Mouse (Mus musculus): ENCODE results near the gene 1700113H08Rik.
A peak's percentile ranks its signal among the peaks of the same experiment; 100 is the strongest.

1700113H08Rik gene

GRCm38 (mm10) chr10:87084236-87084635 is 26.4 kb downstream of the 1700113H08Rik start:
- no peak for DNase-seq

- no peak for DNase-seq
Measured at GRCm38 (mm10) chr10:87087646-87088045, 29.8 kb downstream of the 1700113H08Rik start.

GRCm38 (mm10) chr10:87094249-87094648 is 36.4 kb downstream of the 1700113H08Rik start:
- DNase-seq: peak; percentile 83

- no peak for DNase-seq
Measured at GRCm38 (mm10) chr10:87098722-87099121, 40.9 kb downstream of the 1700113H08Rik start.

GRCm38 (mm10) chr10:87100668-87101067 is 42.8 kb downstream of the 1700113H08Rik start:
- no peak for DNase-seq

- peak; percentile 81 for DNase-seq
Measured at GRCm38 (mm10) chr10:87101265-87101950, 43.6 kb downstream of the 1700113H08Rik start.

- no peak for DNase-seq
Measured at GRCm38 (mm10) chr10:87101951-87102320, 44.1 kb downstream of the 1700113H08Rik start.

GRCm38 (mm10) chr10:87102455-87102854 is 44.6 kb downstream of the 1700113H08Rik start:
- DNase-seq: peak; percentile 51

- no peak for DNase-seq
Measured at GRCm38 (mm10) chr10:87103286-87103685, 45.4 kb downstream of the 1700113H08Rik start.

- DNase-seq: peak; percentile 47
Measured at GRCm38 (mm10) chr10:87107565-87108297, 49.9 kb downstream of the 1700113H08Rik start.

- no peak for DNase-seq
Measured at GRCm38 (mm10) chr10:87108333-87108732, 50.5 kb downstream of the 1700113H08Rik start.

- no peak for DNase-seq
Measured at GRCm38 (mm10) chr10:87109038-87109771, 51.4 kb downstream of the 1700113H08Rik start.

- no peak for DNase-seq
Measured at GRCm38 (mm10) chr10:87110909-87111308, 53.1 kb downstream of the 1700113H08Rik start.

- no peak for DNase-seq
Measured at GRCm38 (mm10) chr10:87125094-87125493, 67.2 kb downstream of the 1700113H08Rik start.

- DNase-seq: no peak
Measured at GRCm38 (mm10) chr10:87126186-87126824, 68.5 kb downstream of the 1700113H08Rik start.

GRCm38 (mm10) chr10:87151050-87151449 is 93.2 kb downstream of the 1700113H08Rik start:
- no peak for DNase-seq

- peak; percentile 81 for DNase-seq
Measured at GRCm38 (mm10) chr10:87153731-87154505, 96.1 kb downstream of the 1700113H08Rik start.

GRCm38 (mm10) chr10:87159781-87160180 is 101.9 kb downstream of the 1700113H08Rik start:
- no peak for DNase-seq

- DNase-seq: no peak
Measured at GRCm38 (mm10) chr10:87196123-87196756, 138.4 kb downstream of the 1700113H08Rik start.

GRCm38 (mm10) chr10:87198720-87199119 is 140.9 kb downstream of the 1700113H08Rik start:
- DNase-seq: no peak

GRCm38 (mm10) chr10:87209466-87209865 is 151.6 kb downstream of the 1700113H08Rik start:
- no peak for DNase-seq

GRCm38 (mm10) chr10:87211046-87211445 is 153.2 kb downstream of the 1700113H08Rik start:
- no peak for DNase-seq

Data from retina, postnatal 1 day (tissue).